Mouse (Mus musculus) myocyte (in vitro differentiated cells): Measurements from ENCODE around the gene Kirrel3.

Experiments
- CEBPB ChIP-seq: IDR thresholded peaks from 2 replicates; pipeline ENCODE4 v1.6.1; 2011; ENCODE audit warnings: mild to moderate bottlenecking, moderate library complexity; ENCODE audit not compliant: poor library complexity, insufficient read depth, severe bottlenecking
- E2F4 ChIP-seq: IDR thresholded peaks from one replicate; pipeline ENCODE4 v1.6.1; 2011; ENCODE audit warnings: mild to moderate bottlenecking, control low read depth, moderate library complexity; ENCODE audit not compliant: insufficient read depth
- MAX ChIP-seq: IDR thresholded peaks from one replicate; pipeline ENCODE4 v1.6.1; 2011; ENCODE audit warnings: low read depth, mild to moderate bottlenecking, control low read depth
- MYOD1 ChIP-seq, 3 experiments: IDR thresholded peaks; one replicate each; pipeline ENCODE4 v1.6.1; 2011; ENCODE audit warnings: control low read depth in 2 of 3, low read depth in 2 of 3, mild to moderate bottlenecking in 2 of 3, moderate library complexity in 1 of 3; ENCODE audit not compliant: insufficient read length in 2 of 3, control insufficient read depth in 1 of 3
- MYOG ChIP-seq, 3 experiments: IDR thresholded peaks; one replicate each; pipeline ENCODE4 v1.6.1; 2011; ENCODE audit warnings: control low read depth in 2 of 3, low read depth in 2 of 3, mild to moderate bottlenecking in 2 of 3; ENCODE audit not compliant: insufficient read length in 2 of 3, control insufficient read depth in 1 of 3, insufficient read depth in 1 of 3
- POLR2A ChIP-seq: IDR thresholded peaks from one replicate; pipeline ENCODE4 v1.6.1; 2011; ENCODE audit warnings: low read depth, mild to moderate bottlenecking, control low read depth, moderate library complexity; ENCODE audit not compliant: insufficient read length
- POLR2AphosphoS2 ChIP-seq: IDR thresholded peaks from one replicate; pipeline ENCODE4 v1.6.1; 2011; ENCODE audit warnings: low read depth, control low read depth; ENCODE audit not compliant: insufficient read length
- REST ChIP-seq: IDR thresholded peaks from one replicate; pipeline ENCODE4 v1.6.1; 2011; ENCODE audit warnings: mild to moderate bottlenecking, control low read depth, moderate library complexity; ENCODE audit not compliant: insufficient read depth, insufficient read length
- SRF ChIP-seq: IDR thresholded peaks from one replicate; pipeline ENCODE4 v1.6.1; 2011; ENCODE audit warnings: low read depth; ENCODE audit not compliant: control insufficient read depth, insufficient read length
- TCF12 ChIP-seq: IDR thresholded peaks from one replicate; pipeline ENCODE4 v1.6.1; 2011; ENCODE audit warnings: mild to moderate bottlenecking, control low read depth; ENCODE audit not compliant: poor library complexity, insufficient read depth, severe bottlenecking
- TCF3 ChIP-seq: IDR thresholded peaks from one replicate; pipeline ENCODE4 v1.6.1; 2011; ENCODE audit warnings: low read depth, control low read depth; ENCODE audit not compliant: insufficient read length
- USF1 ChIP-seq: IDR thresholded peaks from one replicate; pipeline ENCODE4 v1.6.1; 2011; ENCODE audit warnings: low read depth, mild to moderate bottlenecking, control low read depth, moderate library complexity

GRCm38 (mm10) chr9:34975245-34975644 lies 489.6 kb downstream of the Kirrel3 start:
- TF ChIP-seq MAX (no peak), POLR2AphosphoS2 (no peak), E2F4 (no peak), POLR2A (no peak), TCF12 (no peak), SRF (no peak), USF1 (no peak), CEBPB (no peak), TCF3 (no peak), MYOG (IDR thresholded peaks at IDR 0.05; ENCODE audit: control insufficient read depth in 1 of 3, insufficient read depth in 1 of 3, insufficient read length in 2 of 3, low read depth in 2 of 3) (no peak), MYOD1 (IDR thresholded peaks at IDR 0.05; ENCODE audit: control insufficient read depth in 1 of 3, insufficient read length in 2 of 3, low read depth in 2 of 3) (no peak), REST (no peak)
